Mouse (Mus musculus): Measurements from ENCODE around the gene Brk1. TPM values are rescaled to one million over a fixed set of nuclear protein-coding genes. Genes with fewer than 3 reads are reported as not detected.

Brk1 gene
- total and polyA plus RNA-seq, 2 experiments from 2014 or later = 211 to 295 TPM

GRCm38 (mm10) chr6:113623386-113623785 lies 18.8 kb downstream of the Brk1 start:
- 67% methylated on average over 5 of the region's 5 CpGs for WGBS
- H3K4me3 ChIP-seq (ENCODE audit: low read length) = peak overlapping the region; percentile 64
- DNase-seq (ENCODE audit: low spot score) (no peak), ATAC-seq (no peak)
- peak overlapping the region; percentile 84 for H3K4me2 ChIP-seq (ENCODE audit: low read depth, low read length)
- peaks cover 4% of the 10 kb centered on the region; the same call in 1 of the 2 replicates for H3K4me1 ChIP-seq (ENCODE audit: insufficient read depth, low read length)
- TF ChIP-seq CTCF (IDR thresholded peaks at IDR 0.05; ENCODE audit: low read depth) = no peak
- H3K27me3 ChIP-seq (ENCODE audit: insufficient read depth, low read length) = no peaks in the 10 kb centered on the region
- peak overlapping the region; percentile 64 for H3K9ac ChIP-seq (replicated peaks; ENCODE audit: low read length)
- H3K27ac ChIP-seq = no peak overlapping the region
- peaks cover 8% of the 10 kb centered on the region; the same call in 1 of the 2 replicates for H3K36me3 ChIP-seq (ENCODE audit: insufficient read depth, low read length)
- no peaks in the 10 kb centered on the region for H3K9me3 ChIP-seq (ENCODE audit: low read length)

DNA sequence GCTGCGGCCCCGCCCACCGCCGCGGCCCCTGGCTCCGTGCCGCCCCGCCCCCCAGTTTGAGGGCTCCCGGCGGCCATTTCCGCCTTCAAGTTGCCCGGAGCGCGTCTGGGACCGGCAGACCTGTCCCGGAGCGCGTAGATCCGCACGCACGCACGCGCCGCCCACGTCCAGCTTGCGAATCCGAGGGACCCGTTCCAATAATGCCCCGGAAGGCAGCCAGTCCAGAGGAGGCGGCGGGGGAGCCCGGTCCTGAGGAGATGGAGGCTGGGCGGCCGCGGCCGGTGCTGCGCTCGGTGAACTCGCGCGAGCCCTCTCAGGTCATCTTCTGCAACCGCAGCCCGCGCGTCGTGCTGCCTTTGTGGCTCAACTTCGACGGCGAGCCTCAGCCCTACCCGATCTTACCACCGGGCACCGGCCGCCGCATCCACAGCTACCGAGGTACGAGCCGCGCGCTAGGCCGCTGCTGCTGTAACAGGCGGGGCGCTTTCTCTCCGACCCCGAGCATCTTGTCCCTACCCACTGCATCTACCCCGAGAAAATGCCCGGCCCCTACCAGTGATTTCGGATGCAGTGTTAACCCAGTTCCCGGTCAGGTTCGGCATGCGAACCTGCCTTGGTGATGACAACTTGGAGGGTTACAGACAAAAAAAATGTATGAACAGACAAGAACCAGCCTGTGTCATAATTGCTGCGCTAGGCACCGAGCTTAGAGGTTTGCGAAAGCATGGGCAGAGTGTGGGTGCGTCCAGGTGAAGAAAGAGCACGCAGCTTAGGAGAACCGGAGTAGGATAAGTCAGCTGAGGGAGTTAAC lies 19.6 kb downstream of the Brk1 start, which contains the start of gene Vhl:
TSS of gene Vhl (plus strand) at position 19 of the 811 bp plus-strand sequence.
- peaks cover 12% of the 10 kb centered on the region for H3K36me3 ChIP-seq (ENCODE audit: insufficient read depth, low read length)
- H3K9me3 ChIP-seq (ENCODE audit: low read length) = no peaks in the 10 kb centered on the region
- TF ChIP-seq CTCF (IDR thresholded peaks at IDR 0.05; ENCODE audit: low read depth) = peak; percentile 35
- H3K4me3 ChIP-seq (ENCODE audit: low read length) = peak within 1 kb of the TSS; percentile 64
- DNase-seq (ENCODE audit: low spot score) = peak; percentile 90
- H3K4me1 ChIP-seq (ENCODE audit: insufficient read depth, low read length) = peaks cover 4% of the 10 kb centered on the region; the same call in 1 of the 2 replicates
- H3K4me2 ChIP-seq (ENCODE audit: low read depth, low read length) = peak within 1 kb of the TSS; percentile 84
- peak; percentile 91 for ATAC-seq
- H3K9ac ChIP-seq (replicated peaks; ENCODE audit: low read length) = peak within 1 kb of the TSS; percentile 64
- WGBS = under 1% methylated on average over 71 of the region's 76 CpGs
- no peaks in the 10 kb centered on the region for H3K27me3 ChIP-seq (ENCODE audit: insufficient read depth, low read length)
- H3K27ac ChIP-seq = peak within 1 kb of the TSS; percentile 89

DNA sequence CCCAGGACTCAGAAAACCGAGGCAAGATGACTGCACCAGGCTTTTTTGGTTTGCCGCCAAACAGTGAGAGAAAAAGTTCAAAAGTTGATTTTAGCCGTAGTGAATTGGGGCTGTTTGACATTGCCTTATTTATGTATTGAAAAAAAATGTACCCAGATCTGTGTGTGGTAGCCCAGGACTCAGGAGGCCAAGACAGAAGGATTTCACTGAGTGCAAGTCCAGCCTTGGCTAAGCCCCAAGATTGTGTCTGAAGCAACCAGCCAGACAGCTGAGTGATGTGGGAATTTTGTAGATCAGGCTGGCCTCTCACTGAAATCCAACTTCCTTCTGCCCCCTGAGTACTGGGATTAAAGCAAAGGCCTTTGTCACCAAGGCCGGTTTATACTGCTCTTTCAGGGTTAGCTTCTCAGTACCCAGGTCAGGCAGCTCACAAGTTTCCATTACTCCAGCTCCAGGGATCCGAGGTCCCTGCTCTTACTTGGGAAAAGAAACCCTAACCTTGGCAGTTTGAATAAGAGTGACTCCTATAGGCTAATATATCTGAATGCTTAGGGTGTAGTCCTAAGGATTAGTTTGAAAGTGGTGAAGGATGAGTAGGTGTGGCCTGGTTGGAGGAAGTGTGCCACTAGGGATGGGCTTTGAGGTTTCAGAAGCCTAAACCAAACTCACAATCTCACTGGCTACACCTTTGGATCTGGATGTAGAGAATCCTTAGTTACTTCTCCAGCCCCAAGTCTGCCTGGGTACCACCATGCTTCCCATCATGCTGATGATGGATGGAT lies 20.6 kb downstream of the Brk1 start:
- peaks cover 22% of the 10 kb centered on the region for H3K36me3 ChIP-seq (ENCODE audit: insufficient read depth, low read length)
- ATAC-seq = peak; percentile 14; the same call in 1 of the 2 replicates
- H3K4me2 ChIP-seq (ENCODE audit: low read depth, low read length) = peak overlapping the region; percentile 84
- peak overlapping the region; percentile 64 for H3K9ac ChIP-seq (replicated peaks; ENCODE audit: low read length)
- TF ChIP-seq CTCF (IDR thresholded peaks at IDR 0.05; ENCODE audit: low read depth) = no peak
- peak overlapping the region; percentile 89; the same call in 1 of the 2 replicates for H3K27ac ChIP-seq
- WGBS = 32% methylated on average over 5 of the region's 5 CpGs
- no peaks in the 10 kb centered on the region for H3K27me3 ChIP-seq (ENCODE audit: insufficient read depth, low read length)
- H3K4me3 ChIP-seq (ENCODE audit: low read length) = peak overlapping the region; percentile 64
- peaks cover 4% of the 10 kb centered on the region; the same call in 1 of the 2 replicates for H3K4me1 ChIP-seq (ENCODE audit: insufficient read depth, low read length)
- DNase-seq (ENCODE audit: low spot score) = peak; percentile 53
- no peaks in the 10 kb centered on the region for H3K9me3 ChIP-seq (ENCODE audit: low read length)

DNA sequence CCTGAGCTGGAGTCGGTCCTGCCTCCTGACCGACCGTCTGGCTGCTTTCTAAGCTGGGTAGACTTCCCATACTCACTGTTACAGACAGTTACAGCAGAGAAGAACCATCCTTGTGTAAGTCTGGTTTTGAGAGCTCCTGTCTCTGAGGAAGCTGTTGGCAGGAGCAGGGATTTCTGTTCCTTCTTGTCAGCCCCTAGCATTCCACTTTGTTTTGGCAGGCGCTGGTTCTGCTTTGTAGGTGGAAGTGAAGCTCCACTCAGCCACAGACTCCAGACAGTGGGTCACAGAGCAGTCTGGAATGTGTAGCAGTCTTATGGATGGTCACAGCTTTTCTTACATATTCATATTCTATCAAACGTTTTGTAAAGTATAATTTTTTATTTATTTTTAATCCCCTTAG lies 25.8 kb downstream of the Brk1 start:
- Histone ChIP-seq H3K4me2 (ENCODE audit: low read depth, low read length) (no peak overlapping the region), H3K9me3 (ENCODE audit: low read length) (no peaks in the 10 kb centered on the region), H3K27ac (no peak overlapping the region), H3K4me3 (ENCODE audit: low read length) (no peak overlapping the region), H3K9ac (replicated peaks; ENCODE audit: low read length) (no peak overlapping the region), H3K27me3 (ENCODE audit: insufficient read depth, low read length) (no peaks in the 10 kb centered on the region), H3K4me1 (ENCODE audit: insufficient read depth, low read length) (peaks cover under 1% of the 10 kb centered on the region; the same call in 1 of the 2 replicates), H3K36me3 (ENCODE audit: insufficient read depth, low read length) (peaks cover 41% of the 10 kb centered on the region)
- DNase-seq (ENCODE audit: low spot score) (no peak), ATAC-seq (no peak)
- WGBS = 86% methylated on average over 5 of the region's 5 CpGs
- TF ChIP-seq CTCF (IDR thresholded peaks at IDR 0.05; ENCODE audit: low read depth) = no peak

DNA sequence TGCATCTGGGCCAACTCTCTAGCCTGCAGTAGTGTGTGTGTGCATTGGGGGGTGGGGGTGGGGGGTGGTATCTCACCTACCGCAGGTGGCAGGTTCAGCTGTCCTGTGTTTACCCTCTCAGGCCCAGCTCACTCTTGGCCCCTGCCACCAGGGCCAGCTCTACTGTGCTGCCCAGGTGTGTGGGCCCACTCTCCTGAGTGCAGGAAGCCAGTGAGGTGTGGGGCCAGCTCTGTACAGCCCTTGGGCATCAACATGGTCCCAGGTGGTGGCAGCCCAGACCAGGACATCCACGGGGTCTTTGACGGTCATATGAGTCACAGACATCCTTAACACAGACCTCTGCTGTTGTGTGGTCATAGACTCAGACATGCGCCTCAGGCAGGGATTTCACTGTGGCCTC lies 28.3 kb downstream of the Brk1 start:
- H3K4me2 ChIP-seq (ENCODE audit: low read depth, low read length) = no peak overlapping the region
- ATAC-seq = peak; percentile 58; the same call in 1 of the 2 replicates
- H3K27me3 ChIP-seq (ENCODE audit: insufficient read depth, low read length) = no peaks in the 10 kb centered on the region
- DNase-seq (ENCODE audit: low spot score) = no peak
- H3K9ac ChIP-seq (replicated peaks; ENCODE audit: low read length) = no peak overlapping the region
- H3K36me3 ChIP-seq (ENCODE audit: insufficient read depth, low read length) = peaks cover 38% of the 10 kb centered on the region
- no peak overlapping the region for H3K27ac ChIP-seq
- H3K4me1 ChIP-seq (ENCODE audit: insufficient read depth, low read length) = no peaks in the 10 kb centered on the region
- H3K4me3 ChIP-seq (ENCODE audit: low read length) = no peak overlapping the region
- no peak for TF ChIP-seq CTCF (IDR thresholded peaks at IDR 0.05; ENCODE audit: low read depth)
- WGBS = 89% methylated on average over 4 of the region's 4 CpGs
- no peaks in the 10 kb centered on the region for H3K9me3 ChIP-seq (ENCODE audit: low read length)

- H3K27ac ChIP-seq = no peak within 1 kb of the TSS
These were observed 33.9 kb downstream of the Brk1 start, which contains the start of gene Irak2 for GRCm38 (mm10) chr6:113638302-113639040. Irak2 (plus strand) TSS chr6:113638467.

More at GRCm38 (mm10) chr6:113638302-113639040, 33.9 kb downstream of the Brk1 start, which contains the start of gene Irak2:
- WGBS = 8% methylated on average over 37 of the region's 37 CpGs
- H3K4me2 ChIP-seq (ENCODE audit: low read depth, low read length) = peak within 1 kb of the TSS; percentile 70
- no peaks in the 10 kb centered on the region for H3K36me3 ChIP-seq (ENCODE audit: insufficient read depth, low read length)
- no peaks in the 10 kb centered on the region for H3K9me3 ChIP-seq (ENCODE audit: low read length)
- ATAC-seq (peak; percentile 96), DNase-seq (ENCODE audit: low spot score) (peak; percentile 95)
- H3K9ac ChIP-seq (replicated peaks; ENCODE audit: low read length) = peak within 1 kb of the TSS; percentile 56
- H3K4me1 ChIP-seq (ENCODE audit: insufficient read depth, low read length) = no peaks in the 10 kb centered on the region
- peak; percentile 98 for TF ChIP-seq CTCF (IDR thresholded peaks at IDR 0.05; ENCODE audit: low read depth)
- H3K27me3 ChIP-seq (ENCODE audit: insufficient read depth, low read length) = no peaks in the 10 kb centered on the region
- H3K4me3 ChIP-seq (ENCODE audit: low read length) = peak within 1 kb of the TSS; percentile 44

All from hindbrain, postnatal 0 days (tissue).